Mouse (Mus musculus): ENCODE results near the gene Cby1.

The Cby1 gene

GRCm38 (mm10) chr15:79708229-79708822 is 49.3 kb downstream of the Cby1 start:
- DNase-seq, result no peak

GRCm38 (mm10) chr15:79715646-79716045 is 56.6 kb downstream of the Cby1 start:
- no peak for DNase-seq

- no peak for DNase-seq
Measured at GRCm38 (mm10) chr15:79716710-79717109, 57.7 kb downstream of the Cby1 start.
